Mouse (Mus musculus): ENCODE results near the gene Flvcr2.
"Not testable (repeated sequence)": the region's sequence is repeated elsewhere in the genome, so short reads cannot be mapped to it uniquely, and the experiment has no call there.

The Flvcr2 gene

GRCm38 (mm10) chr12:85745827-85746695 lies at the start of gene Flvcr2:
TSS of gene Flvcr2 (plus strand) at chr12:85746539.
- peak; percentile 23 for DNase-seq (ENCODE audit: low read depth, low spot score)
- no peaks in the 10 kb centered on the region; the same call in 1 of the 2 replicates for H3K27me3 ChIP-seq (ENCODE audit: control insufficient read depth, insufficient read depth, low read length, poor library complexity, severe bottlenecking)
- H3K36me3 ChIP-seq (ENCODE audit: control insufficient read depth, insufficient read depth, low read length, poor library complexity, severe bottlenecking) = no peaks in the 10 kb centered on the region

- not testable (repeated sequence) for H3K27me3 ChIP-seq (ENCODE audit: control insufficient read depth, insufficient read depth, low read length, poor library complexity, severe bottlenecking); H3K36me3 ChIP-seq (ENCODE audit: control insufficient read depth, insufficient read depth, low read length, poor library complexity, severe bottlenecking); DNase-seq (ENCODE audit: low read depth, low spot score)
Measured at GRCm38 (mm10) chr12:85698179-85698578, 48.2 kb upstream of the Flvcr2 start.

GRCm38 (mm10) chr12:85700191-85700841 lies 46.0 kb upstream of the Flvcr2 start:
- H3K36me3 ChIP-seq (ENCODE audit: control insufficient read depth, insufficient read depth, low read length, poor library complexity, severe bottlenecking) = no peaks in the 10 kb centered on the region
- DNase-seq (ENCODE audit: low read depth, low spot score) = no peak
- no peaks in the 10 kb centered on the region for H3K27me3 ChIP-seq (ENCODE audit: control insufficient read depth, insufficient read depth, low read length, poor library complexity, severe bottlenecking)

- H3K36me3 ChIP-seq (ENCODE audit: control insufficient read depth, insufficient read depth, low read length, poor library complexity, severe bottlenecking) = no peaks in the 10 kb centered on the region
- no peaks in the 10 kb centered on the region for H3K27me3 ChIP-seq (ENCODE audit: control insufficient read depth, insufficient read depth, low read length, poor library complexity, severe bottlenecking)
- no peak for DNase-seq (ENCODE audit: low read depth, low spot score)
Measured at GRCm38 (mm10) chr12:85700842-85701223, 45.5 kb upstream of the Flvcr2 start.

- Histone ChIP-seq H3K36me3 (ENCODE audit: control insufficient read depth, insufficient read depth, low read length, poor library complexity, severe bottlenecking) (no peaks in the 10 kb centered on the region), H3K27me3 (ENCODE audit: control insufficient read depth, insufficient read depth, low read length, poor library complexity, severe bottlenecking) (no peaks in the 10 kb centered on the region)
- DNase-seq (ENCODE audit: low read depth, low spot score) = no peak
Measured at GRCm38 (mm10) chr12:85702166-85703055, 43.9 kb upstream of the Flvcr2 start.

- DNase-seq (ENCODE audit: low read depth, low spot score) = no peak
- Histone ChIP-seq H3K36me3 (ENCODE audit: control insufficient read depth, insufficient read depth, low read length, poor library complexity, severe bottlenecking) (no peaks in the 10 kb centered on the region), H3K27me3 (ENCODE audit: control insufficient read depth, insufficient read depth, low read length, poor library complexity, severe bottlenecking) (no peaks in the 10 kb centered on the region)
Measured at GRCm38 (mm10) chr12:85703507-85703906, 42.8 kb upstream of the Flvcr2 start.

GRCm38 (mm10) chr12:85704566-85704965 lies 41.8 kb upstream of the Flvcr2 start:
- Histone ChIP-seq H3K27me3 (ENCODE audit: control insufficient read depth, insufficient read depth, low read length, poor library complexity, severe bottlenecking) (no peaks in the 10 kb centered on the region), H3K36me3 (ENCODE audit: control insufficient read depth, insufficient read depth, low read length, poor library complexity, severe bottlenecking) (no peaks in the 10 kb centered on the region)
- peak; percentile 33 for DNase-seq (ENCODE audit: low read depth, low spot score)

GRCm38 (mm10) chr12:85705002-85705830 lies 41.1 kb upstream of the Flvcr2 start:
- DNase-seq (ENCODE audit: low read depth, low spot score) = peak; percentile 82

GRCm38 (mm10) chr12:85705831-85706530 lies 40.4 kb upstream of the Flvcr2 start:
- H3K36me3 ChIP-seq (ENCODE audit: control insufficient read depth, insufficient read depth, low read length, poor library complexity, severe bottlenecking) = no peaks in the 10 kb centered on the region
- DNase-seq (ENCODE audit: low read depth, low spot score) = no peak
- H3K27me3 ChIP-seq (ENCODE audit: control insufficient read depth, insufficient read depth, low read length, poor library complexity, severe bottlenecking) = no peaks in the 10 kb centered on the region

More at GRCm38 (mm10) chr12:85705002-85705830, 41.1 kb upstream of the Flvcr2 start:
- Histone ChIP-seq H3K36me3 (ENCODE audit: control insufficient read depth, insufficient read depth, low read length, poor library complexity, severe bottlenecking) (no peaks in the 10 kb centered on the region), H3K27me3 (ENCODE audit: control insufficient read depth, insufficient read depth, low read length, poor library complexity, severe bottlenecking) (no peaks in the 10 kb centered on the region)

- no peak for DNase-seq (ENCODE audit: low read depth, low spot score)
- Histone ChIP-seq H3K27me3 (ENCODE audit: control insufficient read depth, insufficient read depth, low read length, poor library complexity, severe bottlenecking) (no peaks in the 10 kb centered on the region), H3K36me3 (ENCODE audit: control insufficient read depth, insufficient read depth, low read length, poor library complexity, severe bottlenecking) (no peaks in the 10 kb centered on the region)
Measured at GRCm38 (mm10) chr12:85706906-85707305, 39.4 kb upstream of the Flvcr2 start.

GRCm38 (mm10) chr12:85707391-85707790 lies 38.9 kb upstream of the Flvcr2 start:
- no peaks in the 10 kb centered on the region for H3K27me3 ChIP-seq (ENCODE audit: control insufficient read depth, insufficient read depth, low read length, poor library complexity, severe bottlenecking)
- no peak for DNase-seq (ENCODE audit: low read depth, low spot score)
- H3K36me3 ChIP-seq (ENCODE audit: control insufficient read depth, insufficient read depth, low read length, poor library complexity, severe bottlenecking) = no peaks in the 10 kb centered on the region

GRCm38 (mm10) chr12:85708556-85708955 lies 37.8 kb upstream of the Flvcr2 start:
- no peak for DNase-seq (ENCODE audit: low read depth, low spot score)
- no peaks in the 10 kb centered on the region for H3K27me3 ChIP-seq (ENCODE audit: control insufficient read depth, insufficient read depth, low read length, poor library complexity, severe bottlenecking)
- H3K36me3 ChIP-seq (ENCODE audit: control insufficient read depth, insufficient read depth, low read length, poor library complexity, severe bottlenecking) = no peaks in the 10 kb centered on the region

GRCm38 (mm10) chr12:85710695-85711094 lies 35.6 kb upstream of the Flvcr2 start:
- DNase-seq (ENCODE audit: low read depth, low spot score) = peak; percentile 79
- no peaks in the 10 kb centered on the region for H3K36me3 ChIP-seq (ENCODE audit: control insufficient read depth, insufficient read depth, low read length, poor library complexity, severe bottlenecking)
- H3K27me3 ChIP-seq (ENCODE audit: control insufficient read depth, insufficient read depth, low read length, poor library complexity, severe bottlenecking) = no peaks in the 10 kb centered on the region
